Mouse (Mus musculus): ENCODE measurements around the gene Fbxl13. TPM values are rescaled to one million over a fixed set of nuclear protein-coding genes. Genes with fewer than 3 reads are reported as not detected.

The Fbxl13 gene
- total RNA-seq, 1 experiment = not detected

GRCm38 (mm10) chr5:21663081-21663480, 17.6 kb upstream of the Fbxl13 start:
- Histone ChIP-seq H3K27ac (ENCODE audit: insufficient read depth, low read depth, low read length, poor library complexity, severe bottlenecking) (no peak overlapping the region), H3K9ac (ENCODE audit: insufficient read depth, low read depth, low read length, poor library complexity, severe bottlenecking) (no peak overlapping the region), H3K9me3 (ENCODE audit: control insufficient read depth, insufficient read depth, low read depth, low read length) (no peaks in the 10 kb centered on the region), H3K36me3 (ENCODE audit: control insufficient read depth, insufficient read depth, low read length, poor library complexity, severe bottlenecking) (peaks cover 21% of the 10 kb centered on the region), H3K4me1 (ENCODE audit: control insufficient read depth in 2 of 2, insufficient read depth in 2 of 2, low read length in 2 of 2, poor library complexity in 1 of 2) (peaks cover 3 to 5% of the 10 kb centered on the region in 2 experiments; a peak in 3 of 4 replicates), H3K4me3 (ENCODE audit: insufficient read depth in 1 of 2, low read depth in 1 of 2, low read length in 2 of 2, poor library complexity in 1 of 2, severe bottlenecking in 1 of 2) (no peak overlapping the region)
- TF ChIP-seq HCFC1 (IDR thresholded peaks at IDR 0.05; ENCODE audit: borderline replicate concordance, insufficient read depth, low read length) (no peak), ZNF384 (IDR thresholded peaks at IDR 0.05; ENCODE audit: low read depth, low read length) (no peak), MAFK (IDR thresholded peaks at IDR 0.05; ENCODE audit: insufficient read depth, low read depth, low read length) (no peak), CHD2 (IDR thresholded peaks at IDR 0.05; ENCODE audit: low read depth, low read length) (no peak), ZC3H11A (IDR thresholded peaks at IDR 0.05; ENCODE audit: borderline replicate concordance, low read depth, low read length) (no peak)
- in situ Hi-C loops (cut with MboI; ENCODE audit: low sequenced_read_pairs in 2 of 2, unreplicated experiment in 2 of 2) = no loop called here
- DNase-seq (ENCODE audit: low read depth, low spot score) = no peak

GRCm38 (mm10) chr5:21660850-21661249, 15.4 kb upstream of the Fbxl13 start:
- no peak overlapping the region for H3K27ac ChIP-seq (ENCODE audit: insufficient read depth, low read depth, low read length, poor library complexity, severe bottlenecking)
- no peak for TF ChIP-seq HCFC1 (IDR thresholded peaks at IDR 0.05; ENCODE audit: borderline replicate concordance, insufficient read depth, low read length)
- no peak for TF ChIP-seq MAFK (IDR thresholded peaks at IDR 0.05; ENCODE audit: insufficient read depth, low read depth, low read length)
- TF ChIP-seq ZC3H11A (IDR thresholded peaks at IDR 0.05; ENCODE audit: borderline replicate concordance, low read depth, low read length) = no peak
- no peak for TF ChIP-seq ZNF384 (IDR thresholded peaks at IDR 0.05; ENCODE audit: low read depth, low read length)
- TF ChIP-seq CHD2 (IDR thresholded peaks at IDR 0.05; ENCODE audit: low read depth, low read length) = no peak
- H3K9ac ChIP-seq (ENCODE audit: insufficient read depth, low read depth, low read length, poor library complexity, severe bottlenecking) = no peak overlapping the region
- no peaks in the 10 kb centered on the region; a peak in 1 of 4 replicates for H3K4me1 ChIP-seq (ENCODE audit: control insufficient read depth in 2 of 2, insufficient read depth in 2 of 2, low read length in 2 of 2, poor library complexity in 1 of 2)
- no peak overlapping the region for H3K4me3 ChIP-seq (ENCODE audit: insufficient read depth in 1 of 2, low read depth in 1 of 2, low read length in 2 of 2, poor library complexity in 1 of 2, severe bottlenecking in 1 of 2)
- DNase-seq (ENCODE audit: low read depth, low spot score) = no peak
- H3K9me3 ChIP-seq (ENCODE audit: control insufficient read depth, insufficient read depth, low read depth, low read length) = no peaks in the 10 kb centered on the region
- H3K36me3 ChIP-seq (ENCODE audit: control insufficient read depth, insufficient read depth, low read length, poor library complexity, severe bottlenecking) = peaks cover 25% of the 10 kb centered on the region
- in situ Hi-C loops (cut with MboI; ENCODE audit: low sequenced_read_pairs in 2 of 2, unreplicated experiment in 2 of 2) = no loop called here

GRCm38 (mm10) chr5:21658623-21659395, 13.4 kb upstream of the Fbxl13 start:
- H3K9me3 ChIP-seq (ENCODE audit: control insufficient read depth, insufficient read depth, low read depth, low read length) = no peaks in the 10 kb centered on the region
- H3K9ac ChIP-seq (ENCODE audit: insufficient read depth, low read depth, low read length, poor library complexity, severe bottlenecking) = no peak overlapping the region
- in situ Hi-C loops (cut with MboI; ENCODE audit: low sequenced_read_pairs in 2 of 2, unreplicated experiment in 2 of 2) = no loop called here
- peaks cover 28% of the 10 kb centered on the region for H3K36me3 ChIP-seq (ENCODE audit: control insufficient read depth, insufficient read depth, low read length, poor library complexity, severe bottlenecking)
- no peaks in the 10 kb centered on the region; a peak in 1 of 4 replicates for H3K4me1 ChIP-seq (ENCODE audit: control insufficient read depth in 2 of 2, insufficient read depth in 2 of 2, low read length in 2 of 2, poor library complexity in 1 of 2)
- no peak for TF ChIP-seq ZNF384 (IDR thresholded peaks at IDR 0.05; ENCODE audit: low read depth, low read length)
- TF ChIP-seq MAFK (IDR thresholded peaks at IDR 0.05; ENCODE audit: insufficient read depth, low read depth, low read length) = no peak
- TF ChIP-seq ZC3H11A (IDR thresholded peaks at IDR 0.05; ENCODE audit: borderline replicate concordance, low read depth, low read length) = 0 out of 2 replicates have a peak, but pooled peaks have one; percentile 18
- H3K27ac ChIP-seq (ENCODE audit: insufficient read depth, low read depth, low read length, poor library complexity, severe bottlenecking) = no peak overlapping the region
- H3K4me3 ChIP-seq (ENCODE audit: insufficient read depth in 1 of 2, low read depth in 1 of 2, low read length in 2 of 2, poor library complexity in 1 of 2, severe bottlenecking in 1 of 2) = no peak overlapping the region
- DNase-seq (ENCODE audit: low read depth, low spot score) = no peak

- DNase-seq (ENCODE audit: low read depth, low spot score) = no peak
- in situ Hi-C loops (cut with MboI; ENCODE audit: low sequenced_read_pairs in 2 of 2, unreplicated experiment in 2 of 2) = no loop called here
- no peak for TF ChIP-seq HCFC1 (IDR thresholded peaks at IDR 0.05; ENCODE audit: borderline replicate concordance, insufficient read depth, low read length)
- no peak for TF ChIP-seq CHD2 (IDR thresholded peaks at IDR 0.05; ENCODE audit: low read depth, low read length)
- no peak for TF ChIP-seq ZNF384 (IDR thresholded peaks at IDR 0.05; ENCODE audit: low read depth, low read length)
- no peak for TF ChIP-seq MAFK (IDR thresholded peaks at IDR 0.05; ENCODE audit: insufficient read depth, low read depth, low read length)
- no peak for TF ChIP-seq ZC3H11A (IDR thresholded peaks at IDR 0.05; ENCODE audit: borderline replicate concordance, low read depth, low read length)
- Histone ChIP-seq H3K4me1 (ENCODE audit: control insufficient read depth in 2 of 2, insufficient read depth in 2 of 2, low read length in 2 of 2, poor library complexity in 1 of 2) (no peaks in the 10 kb centered on the region; a peak in 1 of 4 replicates), H3K27ac (ENCODE audit: insufficient read depth, low read depth, low read length, poor library complexity, severe bottlenecking) (no peak overlapping the region), H3K36me3 (ENCODE audit: control insufficient read depth, insufficient read depth, low read length, poor library complexity, severe bottlenecking) (peaks cover 32% of the 10 kb centered on the region), H3K9me3 (ENCODE audit: control insufficient read depth, insufficient read depth, low read depth, low read length) (no peaks in the 10 kb centered on the region), H3K9ac (ENCODE audit: insufficient read depth, low read depth, low read length, poor library complexity, severe bottlenecking) (no peak overlapping the region), H3K4me3 (ENCODE audit: insufficient read depth in 1 of 2, low read depth in 1 of 2, low read length in 2 of 2, poor library complexity in 1 of 2, severe bottlenecking in 1 of 2) (no peak overlapping the region)
Measured at GRCm38 (mm10) chr5:21658038-21658437, 12.6 kb upstream of the Fbxl13 start.
